Mouse (Mus musculus) mouse trophoblast stem cell (cell line): Measurements from ENCODE around the gene Nck2.
"Not testable (repeated sequence)": the region's sequence is repeated elsewhere in the genome, so short reads cannot be mapped to it uniquely, and the experiment has no call there.

Source experiments
- in situ Hi-C, 2 experiments: fragments of 300-500 bp; cut with MseI, MboI; formaldehyde crosslinking; loops; 2 replicates in 1 of 2; 3 replicates in 1 of 2; pipeline ENCODE4 v1.15.1; 2025

Nck2 gene

DNA sequence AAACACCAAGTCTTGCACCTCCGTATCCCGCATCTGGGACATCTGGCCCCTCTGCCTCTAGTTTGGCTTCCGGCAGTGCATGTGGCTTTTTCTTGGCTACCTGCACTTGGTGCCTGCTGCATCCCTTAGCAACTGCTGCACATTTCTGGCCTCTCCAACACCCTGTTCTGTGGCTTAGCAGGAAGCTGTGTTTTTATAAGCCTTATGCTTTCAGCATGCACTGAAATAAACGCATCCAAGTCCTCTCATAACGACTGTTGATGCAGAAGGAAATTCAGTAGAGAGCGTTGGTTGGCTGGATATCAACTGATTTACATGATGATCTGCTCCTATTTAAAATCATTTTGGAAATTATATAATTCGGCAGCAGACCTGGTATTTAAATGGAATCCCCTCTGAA lies 86.9 kb downstream of the Nck2 start:
- in situ Hi-C loops = no loop called here

DNA sequence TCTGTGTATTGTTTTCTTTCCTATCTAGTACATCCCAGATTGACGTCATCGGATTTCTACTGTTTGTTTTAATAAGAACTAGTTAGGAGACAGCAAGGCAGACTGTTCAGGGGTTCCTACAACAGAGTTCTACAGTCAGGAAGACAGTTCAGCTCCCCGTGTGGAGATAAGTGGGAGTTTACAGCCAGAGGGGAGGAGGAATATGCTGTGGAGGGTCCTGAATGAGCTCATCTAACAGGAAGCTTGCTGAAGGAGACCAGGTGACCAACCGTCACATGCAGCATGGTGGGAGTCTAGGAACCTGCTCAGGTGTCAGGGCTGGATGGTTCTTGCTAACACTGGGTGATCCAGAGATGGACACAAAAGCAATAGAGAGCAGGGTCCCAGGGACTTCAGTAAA lies 87.9 kb downstream of the Nck2 start:
- in situ Hi-C loops = no loop called here

- in situ Hi-C loops = not testable (repeated sequence)
These were observed 89.1 kb downstream of the Nck2 start for GRCm38 (mm10) chr1:43533497-43533896.

GRCm38 (mm10) chr1:43534060-43534760 lies 89.8 kb downstream of the Nck2 start:
- in situ Hi-C loops = no loop called here

GRCm38 (mm10) chr1:43535519-43536000 lies 91.2 kb downstream of the Nck2 start:
- in situ Hi-C loops = no loop called here

- in situ Hi-C loops = no loop called here
These were observed 91.9 kb downstream of the Nck2 start for GRCm38 (mm10) chr1:43536266-43536665.

DNA sequence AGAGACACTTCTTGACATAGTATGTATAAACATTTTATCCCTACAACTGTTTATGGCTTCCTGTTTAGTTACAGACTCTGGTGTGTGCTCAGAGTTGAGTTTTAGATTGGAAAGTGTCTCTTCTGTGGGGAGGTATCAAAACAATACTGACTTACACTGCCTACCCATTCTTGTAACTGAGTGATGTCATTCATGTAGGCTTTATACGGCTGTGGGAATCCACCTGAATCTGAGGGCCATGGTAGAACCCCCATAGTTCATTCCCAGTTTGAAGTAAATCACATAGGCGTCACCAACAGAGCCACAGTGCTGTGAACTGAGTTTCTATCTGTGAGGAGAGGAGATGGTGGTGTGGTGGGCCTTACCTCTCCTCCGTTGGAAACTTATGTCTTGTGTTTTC lies 92.6 kb downstream of the Nck2 start:
- in situ Hi-C loops = no loop called here

- in situ Hi-C loops = no loop called here
These were observed 93.1 kb downstream of the Nck2 start for GRCm38 (mm10) chr1:43537496-43537895.

DNA sequence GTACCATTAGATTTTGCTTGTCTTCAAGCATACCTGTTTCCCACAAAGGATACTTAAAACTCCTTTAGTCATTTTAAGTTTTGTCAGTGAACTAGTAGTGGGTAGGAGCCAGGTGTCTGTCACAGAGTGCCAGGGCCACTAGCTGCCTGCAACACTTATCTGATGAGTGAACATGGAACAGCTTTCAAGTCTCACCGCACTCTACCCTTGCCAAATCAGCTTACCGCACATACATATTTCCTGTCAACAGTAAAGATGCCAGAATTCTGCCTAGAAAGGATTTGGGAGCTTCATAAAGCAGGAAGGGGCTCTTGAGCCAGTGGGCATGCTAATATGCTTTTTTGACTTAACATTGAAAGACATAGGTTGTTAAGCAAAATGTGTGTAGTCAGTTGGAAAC lies 94.3 kb downstream of the Nck2 start:
- in situ Hi-C loops = no loop called here

DNA sequence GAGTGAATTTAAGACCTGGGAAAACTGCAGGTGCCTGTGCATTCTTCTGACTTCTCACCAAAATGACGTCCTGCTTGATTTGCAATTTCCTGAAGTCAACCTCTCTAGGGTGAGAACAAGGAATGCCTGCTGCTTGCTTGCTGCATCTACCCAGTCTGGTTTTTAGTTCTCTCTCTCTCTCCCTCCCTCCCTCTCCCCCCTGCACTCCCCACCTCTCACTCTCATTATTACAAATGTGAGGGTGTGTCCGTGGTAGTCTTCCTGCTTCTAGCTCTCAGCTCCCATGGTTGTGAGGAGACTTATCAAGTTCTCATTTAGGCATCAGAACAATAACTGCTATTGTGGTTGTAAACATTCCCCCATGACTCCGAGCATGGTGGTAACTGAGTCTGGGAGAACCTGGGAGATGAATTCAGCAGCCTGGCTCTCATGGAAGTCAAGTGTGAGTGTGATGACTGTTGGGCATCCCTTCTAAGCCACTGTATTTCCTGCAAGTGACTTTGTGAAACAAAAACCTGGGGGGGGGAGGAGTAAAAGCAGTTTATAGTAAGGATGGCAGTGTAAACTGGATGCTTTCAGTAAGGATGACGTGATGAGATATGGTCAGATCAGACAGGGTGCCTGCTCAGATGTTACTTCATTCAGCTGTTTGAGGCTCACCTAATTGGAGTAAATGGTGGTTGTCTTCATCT lies 95.5 kb downstream of the Nck2 start:
- in situ Hi-C loops = no loop called here

GRCm38 (mm10) chr1:43542339-43542738 lies 98.0 kb downstream of the Nck2 start:
- in situ Hi-C loops = no loop called here

- in situ Hi-C loops = no loop called here
These were observed 103.3 kb downstream of the Nck2 start for GRCm38 (mm10) chr1:43547644-43548043.

DNA sequence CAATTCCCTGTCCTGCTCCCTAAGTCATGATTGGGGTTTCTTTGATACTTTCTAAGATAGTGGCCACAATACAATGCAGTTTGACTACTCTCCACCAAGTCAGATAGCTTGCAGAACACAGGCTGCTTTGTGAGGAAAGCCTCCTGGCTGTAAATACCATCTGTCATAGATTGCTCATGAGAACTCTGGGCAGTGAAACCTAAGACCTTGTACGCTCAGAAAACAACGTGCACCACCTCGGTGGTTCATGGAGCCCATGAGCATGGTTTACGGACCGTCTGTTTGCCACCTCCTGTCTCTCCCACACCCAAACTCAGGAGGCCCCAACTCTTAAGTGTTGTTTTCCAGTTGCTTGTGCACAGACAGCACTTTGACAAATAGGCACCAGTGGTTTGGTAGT lies 104.4 kb downstream of the Nck2 start:
- in situ Hi-C loops = no loop called here

- in situ Hi-C loops = no loop called here
These were observed 106.1 kb downstream of the Nck2 start for GRCm38 (mm10) chr1:43550525-43550924.

DNA sequence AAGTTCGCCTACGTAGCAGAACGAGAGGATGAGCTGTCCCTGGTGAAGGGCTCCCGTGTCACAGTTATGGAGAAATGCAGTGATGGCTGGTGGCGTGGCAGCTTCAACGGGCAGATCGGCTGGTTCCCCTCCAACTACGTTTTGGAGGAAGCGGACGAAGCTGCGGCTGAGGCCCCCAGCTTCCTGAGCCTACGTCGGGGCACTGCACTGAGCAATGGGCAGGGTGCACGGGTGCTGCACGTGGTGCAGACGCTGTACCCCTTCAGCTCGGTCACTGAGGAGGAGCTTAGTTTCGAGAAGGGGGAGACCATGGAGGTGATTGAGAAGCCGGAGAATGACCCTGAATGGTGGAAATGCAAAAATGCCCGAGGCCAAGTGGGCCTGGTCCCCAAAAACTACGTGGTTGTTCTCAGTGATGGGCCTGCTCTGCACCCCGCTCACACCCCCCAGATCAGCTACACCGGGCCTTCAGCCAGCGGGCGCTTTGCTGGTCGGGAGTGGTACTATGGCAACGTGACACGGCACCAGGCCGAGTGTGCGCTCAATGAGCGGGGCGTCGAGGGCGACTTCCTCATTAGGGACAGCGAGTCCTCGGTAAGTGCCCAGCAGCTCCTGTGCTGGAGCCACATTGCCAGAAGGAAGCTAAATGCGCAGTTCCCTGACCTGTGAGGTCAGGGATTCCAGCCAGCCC lies 109.8 kb downstream of the Nck2 start:
- in situ Hi-C loops = not testable (repeated sequence)

- in situ Hi-C loops = no loop called here
These were observed 111.0 kb downstream of the Nck2 start for GRCm38 (mm10) chr1:43555222-43555974.

GRCm38 (mm10) chr1:43558329-43558728 lies 114.0 kb downstream of the Nck2 start:
- in situ Hi-C loops = no loop called here

DNA sequence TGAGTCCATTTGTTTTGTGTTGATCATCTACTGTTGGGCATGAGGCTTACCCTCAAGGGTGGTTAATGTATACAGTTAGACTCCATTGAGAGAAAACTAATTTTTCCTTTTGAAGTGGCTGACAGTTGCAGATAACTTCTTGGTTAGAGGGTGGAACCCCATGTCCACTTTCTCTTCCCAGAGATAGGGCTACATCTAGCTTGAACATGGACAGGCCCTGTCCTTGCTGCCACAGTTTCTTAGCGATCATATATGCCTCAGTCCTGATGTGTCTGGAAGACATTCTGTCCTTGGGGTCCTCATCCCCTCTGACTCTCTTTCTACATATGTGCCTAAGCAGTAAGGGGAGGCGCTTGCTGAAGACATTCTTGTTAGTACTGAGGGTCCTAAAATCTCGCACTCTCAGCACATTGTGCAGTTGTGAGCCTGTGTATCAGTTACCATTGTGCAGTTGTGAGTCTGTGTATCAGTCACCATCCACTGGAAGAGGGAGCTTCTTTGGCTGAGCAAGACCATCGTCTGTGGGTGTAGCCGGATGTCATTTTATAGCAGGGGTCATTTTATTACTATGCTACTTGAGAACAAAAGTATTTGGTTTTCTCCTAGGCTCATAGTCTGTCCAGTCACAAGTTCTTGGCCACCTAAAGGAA lies 114.8 kb downstream of the Nck2 start:
- in situ Hi-C loops = no loop called here

DNA sequence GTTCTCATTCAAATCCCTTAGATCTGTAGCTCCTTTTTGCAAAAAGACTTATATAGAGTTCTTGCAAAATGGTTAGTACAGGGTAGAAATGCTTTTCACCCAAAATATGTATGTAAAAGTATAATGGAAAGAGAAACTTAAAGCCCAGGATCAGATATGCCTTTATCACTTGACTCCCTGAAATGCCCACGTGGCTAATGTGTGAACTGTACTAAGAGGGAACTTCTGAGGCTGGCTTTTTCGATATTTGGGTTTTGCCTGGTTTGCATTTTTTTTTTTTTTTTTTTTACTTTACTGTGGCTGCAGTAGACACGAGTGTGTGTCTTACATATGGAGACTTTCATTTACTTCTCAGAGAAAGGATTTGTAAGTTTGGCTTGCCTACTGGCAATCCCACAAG lies 116.7 kb downstream of the Nck2 start:
- in situ Hi-C loops = no loop called here

- in situ Hi-C loops = no loop called here
These were observed 117.8 kb downstream of the Nck2 start for GRCm38 (mm10) chr1:43562002-43562666.

DNA sequence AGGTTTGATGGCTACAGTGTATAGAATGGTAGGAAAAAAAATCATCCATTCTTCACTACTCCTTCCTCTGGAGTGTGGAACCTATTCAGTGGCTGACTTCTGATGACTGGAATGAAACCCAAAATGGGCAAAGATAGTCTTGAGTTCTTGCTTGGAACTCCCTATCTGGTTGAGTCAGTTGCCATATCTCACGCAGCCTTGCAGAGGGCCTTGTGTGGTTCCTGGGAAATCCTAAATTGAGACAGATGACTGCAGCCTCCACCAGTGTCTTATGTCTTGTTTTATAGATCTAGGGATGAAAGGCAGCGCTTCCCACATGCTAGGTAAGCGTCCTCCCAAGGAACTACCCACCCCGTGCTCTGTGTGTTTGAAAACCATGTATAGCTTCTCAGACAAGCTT lies 120.9 kb downstream of the Nck2 start:
- in situ Hi-C loops = no loop called here
